Mouse (Mus musculus): ENCODE data around the gene Gm2381.
"Not testable (repeated sequence)": the region's sequence is repeated elsewhere in the genome, so short reads cannot be mapped to it uniquely, and the experiment has no call there.

Gene Gm2381

DNA sequence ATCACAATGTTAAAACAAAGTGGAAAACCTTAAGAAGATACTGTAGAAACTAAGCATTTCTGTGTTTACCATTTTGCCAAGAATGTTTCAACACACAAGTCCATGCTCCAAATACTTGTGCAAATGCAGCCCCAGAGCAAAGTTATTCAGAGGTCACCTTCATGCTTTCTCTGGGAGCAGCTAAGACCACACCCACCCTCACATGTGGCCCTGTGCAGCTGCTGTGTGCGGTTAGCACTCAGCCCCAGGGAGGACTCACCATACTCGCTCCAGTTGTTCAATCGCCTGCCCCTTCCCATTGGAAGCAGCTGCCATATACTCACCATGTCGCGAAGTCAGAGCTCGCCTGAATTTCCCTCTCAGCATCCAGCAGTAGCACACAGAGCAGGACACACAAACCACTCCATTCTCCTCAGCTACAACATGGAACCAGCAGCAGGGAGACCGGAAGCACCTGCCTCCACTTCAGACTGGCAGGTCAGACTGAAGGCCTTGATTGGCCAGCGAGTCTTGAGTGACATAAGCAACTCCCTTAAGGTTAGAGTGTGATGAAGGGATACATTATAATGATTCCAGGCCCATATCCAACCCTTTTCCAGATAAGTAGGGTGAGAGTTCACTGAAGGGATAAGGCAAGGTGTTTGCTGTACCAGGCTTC lies at the start of gene Gm2381:
TSS of gene Gm2381 (minus strand) at position 434 of the 658 bp plus-strand sequence.
- not testable (repeated sequence) for DNase-seq (ENCODE audit: low spot score)

DNA sequence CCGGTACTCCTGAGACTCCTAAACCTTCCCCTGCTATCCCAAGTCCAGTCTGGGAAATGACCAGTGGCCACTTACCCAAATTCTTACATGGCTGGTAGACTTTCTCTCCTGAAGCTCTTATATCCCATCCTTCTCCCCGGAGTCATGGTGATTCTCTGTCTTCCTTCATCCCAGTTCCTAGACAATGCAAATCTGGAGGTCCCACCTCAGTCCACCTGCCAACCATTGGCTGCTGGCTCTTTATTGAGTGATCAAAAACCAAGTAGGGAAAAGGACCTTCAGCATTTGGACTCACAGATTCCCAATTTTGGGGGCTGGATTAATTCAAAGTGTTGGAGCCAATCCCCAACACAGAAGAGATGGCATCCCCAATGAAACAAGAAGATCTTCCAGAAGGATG lies 31.0 kb upstream of the Gm2381 start:
- not testable (repeated sequence) for DNase-seq (ENCODE audit: low spot score)

DNA sequence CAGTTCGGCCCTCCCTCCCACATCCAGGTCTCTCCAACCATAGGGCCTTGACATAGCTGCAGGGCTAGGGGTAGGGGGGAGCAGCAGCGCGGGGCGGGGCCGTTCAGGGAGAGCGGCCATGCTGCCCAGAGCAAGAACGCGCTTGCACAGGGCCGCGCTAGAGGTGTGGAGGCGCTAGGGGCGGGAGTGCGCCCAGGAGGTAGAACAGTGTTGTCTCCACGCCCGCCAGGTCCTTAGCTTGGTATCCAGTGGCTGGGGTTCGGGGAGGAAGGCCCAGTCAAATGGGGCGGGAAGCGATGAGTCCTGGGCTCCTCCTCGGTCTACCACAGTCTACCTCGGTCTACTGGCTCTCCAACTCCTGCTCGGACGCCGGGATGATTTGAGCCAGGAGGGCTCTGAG lies 11.1 kb upstream of the Gm2381 start:
- no peak for DNase-seq (ENCODE audit: low spot score)

DNA sequence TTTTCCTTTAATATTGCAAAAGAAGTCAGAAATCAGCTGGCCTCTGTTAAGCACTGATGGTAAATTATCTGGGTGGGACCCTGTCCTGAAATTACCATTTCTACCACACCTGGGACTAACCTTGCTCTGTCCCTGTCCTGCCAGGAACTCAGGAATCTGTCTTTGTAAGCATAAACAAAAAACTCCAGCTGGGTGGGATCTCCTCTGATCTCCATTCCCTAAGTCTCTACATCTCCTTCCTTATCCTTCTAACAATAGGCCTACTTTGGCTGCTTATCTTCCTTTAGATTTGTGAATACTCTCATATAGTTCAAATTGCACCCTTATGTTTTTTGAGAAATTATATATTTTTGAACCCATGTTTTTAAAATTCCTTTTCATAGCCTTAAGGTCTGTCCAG lies 28.7 kb downstream of the Gm2381 start:
- DNase-seq (ENCODE audit: low spot score), result not testable (repeated sequence)

DNA sequence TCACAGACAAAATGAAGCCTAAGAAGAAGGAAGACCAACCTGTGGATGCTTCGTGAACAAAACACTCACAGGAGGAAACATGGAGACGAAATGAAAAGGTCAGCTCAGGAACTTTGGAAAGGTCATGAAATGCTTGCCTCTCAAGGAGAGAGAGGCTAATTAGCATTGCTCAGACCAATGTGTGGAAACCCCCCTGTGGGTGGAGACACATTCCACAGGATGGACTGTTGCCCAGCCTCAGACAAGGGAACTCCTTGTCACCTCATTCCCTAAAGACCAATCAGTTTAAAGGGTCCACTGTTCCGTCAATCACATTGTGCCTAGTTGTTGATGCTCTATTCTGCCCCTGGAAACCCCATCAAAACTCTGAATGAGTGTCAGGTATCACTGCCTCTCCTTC lies 34.8 kb downstream of the Gm2381 start:
- DNase-seq (ENCODE audit: low spot score), result no peak

DNA sequence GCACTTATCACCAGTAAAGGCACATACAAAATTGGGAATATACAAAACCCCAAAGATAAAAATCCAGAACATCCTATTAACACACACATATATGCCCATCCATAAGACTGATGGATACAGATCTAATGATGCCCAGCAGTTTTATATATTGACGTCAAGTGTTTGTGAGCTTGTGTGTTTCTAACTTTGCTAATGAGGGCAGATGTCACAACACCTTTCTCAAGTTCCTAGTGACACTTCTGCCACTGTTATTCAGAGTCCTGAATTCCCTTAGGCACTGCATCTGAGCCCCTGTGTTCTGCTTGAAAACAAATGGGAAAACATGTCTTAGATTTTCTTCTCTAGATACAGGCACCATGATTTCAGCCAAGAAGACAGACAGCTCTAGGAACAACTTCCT lies 73.6 kb downstream of the Gm2381 start, which contains the start of gene Vmn2r62:
TSS of gene Vmn2r62 (minus strand) at position 101 of the 400 bp plus-strand sequence.
- not testable (repeated sequence) for DNase-seq (ENCODE audit: low spot score)

Data from yolk sac, embryonic 10.5 days (tissue).